Mouse (Mus musculus): Measurements from ENCODE around the gene Scyl1. TPM values are rescaled to one million over a fixed set of nuclear protein-coding genes. Genes with fewer than 3 reads are reported as not detected.

Gene Scyl1
- polyA plus RNA-seq, 1 experiment from 2014 or later: 83.6 TPM

DNA sequence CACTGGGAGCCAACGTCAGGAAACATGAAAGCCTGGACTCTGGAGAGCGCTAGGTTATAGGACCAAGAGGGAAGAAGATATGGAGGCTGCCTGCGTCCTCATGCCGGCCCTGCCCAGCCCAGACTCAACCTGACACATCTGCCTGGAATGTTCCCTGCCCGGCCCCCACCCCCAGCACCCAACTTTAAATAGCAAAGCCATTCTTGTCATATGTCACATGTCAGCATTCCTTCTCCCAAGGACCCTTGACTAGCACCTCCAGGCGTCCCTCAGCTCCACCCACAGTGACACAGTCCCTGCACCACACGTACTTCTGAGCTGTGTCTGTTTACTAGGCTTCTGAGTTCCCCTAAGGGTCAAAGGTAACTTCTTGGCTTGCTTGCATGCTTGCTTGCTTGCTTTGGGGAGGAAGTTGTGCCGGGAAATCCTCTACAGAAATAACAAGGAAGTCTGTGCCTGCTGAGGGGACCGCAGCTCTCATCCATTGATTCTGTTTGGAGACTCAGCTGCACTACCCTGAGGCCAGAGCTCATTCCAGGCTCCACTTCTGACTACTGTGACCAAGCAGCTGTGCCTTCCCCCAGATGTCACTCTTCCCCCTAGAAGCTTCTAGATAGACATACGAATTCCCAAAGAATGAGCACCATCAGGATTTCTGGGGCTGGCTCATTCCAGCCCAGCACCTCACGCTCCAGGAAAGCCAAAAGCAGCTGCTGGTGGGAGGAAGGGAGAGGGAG is 39.1 kb upstream of the Scyl1 start:
- Histone ChIP-seq H3K4me1 (peaks cover 74% of the 10 kb centered on the region), H3K9ac (peak overlapping the region; percentile 3; the same call in 1 of the 2 replicates), H3K4me3 (no peak overlapping the region), H3K36me3 (no peaks in the 10 kb centered on the region), H3K9me3 (no peaks in the 10 kb centered on the region), H3K27ac (peak overlapping the region; percentile 99), H3K4me2 (peak overlapping the region; percentile 36), H3K27me3 (no peaks in the 10 kb centered on the region)
- peak; percentile 65 for ATAC-seq (ENCODE audit: borderline replicate concordance, extremely low read depth, low FRiP score, low TSS enrichment)
- WGBS: 17% methylated on average over 11 of the region's 11 CpGs

DNA sequence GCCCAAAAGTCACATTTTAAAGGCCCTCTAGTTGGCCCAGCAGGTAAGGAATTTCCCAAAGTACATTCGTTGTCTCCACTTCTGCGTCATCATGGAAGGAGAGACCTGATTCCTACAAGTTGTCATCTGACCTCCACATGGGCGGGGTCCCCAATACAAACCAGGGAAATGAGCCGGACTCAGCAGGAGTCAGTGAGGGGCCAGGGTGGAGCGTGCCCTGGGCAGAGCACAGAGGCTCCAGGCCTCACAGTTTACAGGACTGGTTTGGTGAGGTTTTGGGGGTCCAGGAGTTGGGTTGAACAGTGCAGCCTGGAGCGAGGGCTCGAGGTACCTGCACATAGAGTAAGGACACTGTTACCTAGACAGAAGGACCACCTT is 38.5 kb upstream of the Scyl1 start:
- Histone ChIP-seq H3K9ac (peak overlapping the region; percentile 3; the same call in 1 of the 2 replicates), H3K4me2 (peak overlapping the region; percentile 36)

GRCm38 (mm10) chr19:5808955-5809711 is 37.9 kb upstream of the Scyl1 start:
- no peak overlapping the region for H3K4me2 ChIP-seq
- no peak overlapping the region for H3K4me3 ChIP-seq
- 52% methylated on average over 14 of the region's 14 CpGs for WGBS
- H3K27me3 ChIP-seq: no peaks in the 10 kb centered on the region
- no peak for ATAC-seq (ENCODE audit: borderline replicate concordance, extremely low read depth, low FRiP score, low TSS enrichment)
- peaks cover 85% of the 10 kb centered on the region for H3K4me1 ChIP-seq
- H3K27ac ChIP-seq: peak overlapping the region; percentile 99
- H3K9ac ChIP-seq: no peak overlapping the region
- no peaks in the 10 kb centered on the region for H3K9me3 ChIP-seq
- H3K36me3 ChIP-seq: no peaks in the 10 kb centered on the region

More for the DNA sequence above, 38.5 kb upstream of the Scyl1 start:
- Histone ChIP-seq H3K36me3 (no peaks in the 10 kb centered on the region), H3K9me3 (no peaks in the 10 kb centered on the region), H3K27me3 (no peaks in the 10 kb centered on the region), H3K4me1 (peaks cover 79% of the 10 kb centered on the region), H3K4me3 (no peak overlapping the region), H3K27ac (peak overlapping the region; percentile 99)
- ATAC-seq (ENCODE audit: borderline replicate concordance, extremely low read depth, low FRiP score, low TSS enrichment): no peak; the same call in 1 of the 2 replicates
- WGBS: 37% methylated on average over 7 of the region's 7 CpGs

GRCm38 (mm10) chr19:5807740-5808139 is 36.5 kb upstream of the Scyl1 start:
- Histone ChIP-seq H3K27ac (peak overlapping the region; percentile 99), H3K9ac (no peak overlapping the region), H3K4me3 (no peak overlapping the region), H3K36me3 (no peaks in the 10 kb centered on the region), H3K9me3 (no peaks in the 10 kb centered on the region), H3K4me1 (peaks cover 87% of the 10 kb centered on the region), H3K27me3 (no peaks in the 10 kb centered on the region), H3K4me2 (no peak overlapping the region)
- no peak for ATAC-seq (ENCODE audit: borderline replicate concordance, extremely low read depth, low FRiP score, low TSS enrichment)
- 58% methylated on average over 3 of the region's 3 CpGs for WGBS

- Histone ChIP-seq H3K9ac (0 out of 2 replicates have a peak overlapping the region, but pooled peaks have one; percentile 13), H3K4me2 (peak overlapping the region; percentile 24; the same call in 1 of the 2 replicates)
- 25% methylated on average over 6 of the region's 6 CpGs for WGBS
Observed at GRCm38 (mm10) chr19:5806809-5807205, 35.6 kb upstream of the Scyl1 start.

GRCm38 (mm10) chr19:5806051-5806808 is 35.0 kb upstream of the Scyl1 start:
- H3K36me3 ChIP-seq: no peaks in the 10 kb centered on the region
- H3K4me3 ChIP-seq: no peak overlapping the region
- no peaks in the 10 kb centered on the region for H3K27me3 ChIP-seq
- H3K27ac ChIP-seq: peak overlapping the region; percentile 99
- H3K4me1 ChIP-seq: peaks cover 71% of the 10 kb centered on the region
- no peaks in the 10 kb centered on the region for H3K9me3 ChIP-seq
- WGBS: 5% methylated on average over 8 of the region's 8 CpGs
- ATAC-seq (ENCODE audit: borderline replicate concordance, extremely low read depth, low FRiP score, low TSS enrichment): no peak
- peak overlapping the region; percentile 44 for H3K4me2 ChIP-seq
- H3K9ac ChIP-seq: 0 out of 2 replicates have a peak overlapping the region, but pooled peaks have one; percentile 18

More at GRCm38 (mm10) chr19:5806809-5807205, 35.6 kb upstream of the Scyl1 start:
- H3K36me3 ChIP-seq: no peaks in the 10 kb centered on the region
- H3K4me1 ChIP-seq: peaks cover 77% of the 10 kb centered on the region
- no peaks in the 10 kb centered on the region for H3K27me3 ChIP-seq
- H3K27ac ChIP-seq: peak overlapping the region; percentile 99
- no peak overlapping the region for H3K4me3 ChIP-seq
- no peak for ATAC-seq (ENCODE audit: borderline replicate concordance, extremely low read depth, low FRiP score, low TSS enrichment)
- no peaks in the 10 kb centered on the region for H3K9me3 ChIP-seq

- H3K4me1 ChIP-seq: peaks cover 53% of the 10 kb centered on the region
- ATAC-seq (ENCODE audit: borderline replicate concordance, extremely low read depth, low FRiP score, low TSS enrichment): no peak
- no peaks in the 10 kb centered on the region for H3K36me3 ChIP-seq
- H3K9me3 ChIP-seq: no peaks in the 10 kb centered on the region
- H3K27me3 ChIP-seq: no peaks in the 10 kb centered on the region
- H3K4me3 ChIP-seq: peak overlapping the region; percentile 18; the same call in 1 of the 2 replicates
- H3K9ac ChIP-seq: peak overlapping the region; percentile 49
- WGBS: 34% methylated on average over 8 of the region's 8 CpGs
- peak overlapping the region; percentile 99 for H3K27ac ChIP-seq
- H3K4me2 ChIP-seq: peak overlapping the region; percentile 85
Observed at GRCm38 (mm10) chr19:5804371-5804899, 33.2 kb upstream of the Scyl1 start.

GRCm38 (mm10) chr19:5803881-5804279 is 32.7 kb upstream of the Scyl1 start:
- no peaks in the 10 kb centered on the region for H3K27me3 ChIP-seq
- peak overlapping the region; percentile 85 for H3K4me2 ChIP-seq
- ATAC-seq (ENCODE audit: borderline replicate concordance, extremely low read depth, low FRiP score, low TSS enrichment): no peak
- peak overlapping the region; percentile 49 for H3K9ac ChIP-seq
- H3K9me3 ChIP-seq: no peaks in the 10 kb centered on the region
- H3K36me3 ChIP-seq: peaks cover 3% of the 10 kb centered on the region
- peaks cover 49% of the 10 kb centered on the region for H3K4me1 ChIP-seq
- peak overlapping the region; percentile 99 for H3K27ac ChIP-seq
- H3K4me3 ChIP-seq: peak overlapping the region; percentile 18
- under 1% methylated on average over 16 of the region's 16 CpGs for WGBS

DNA sequence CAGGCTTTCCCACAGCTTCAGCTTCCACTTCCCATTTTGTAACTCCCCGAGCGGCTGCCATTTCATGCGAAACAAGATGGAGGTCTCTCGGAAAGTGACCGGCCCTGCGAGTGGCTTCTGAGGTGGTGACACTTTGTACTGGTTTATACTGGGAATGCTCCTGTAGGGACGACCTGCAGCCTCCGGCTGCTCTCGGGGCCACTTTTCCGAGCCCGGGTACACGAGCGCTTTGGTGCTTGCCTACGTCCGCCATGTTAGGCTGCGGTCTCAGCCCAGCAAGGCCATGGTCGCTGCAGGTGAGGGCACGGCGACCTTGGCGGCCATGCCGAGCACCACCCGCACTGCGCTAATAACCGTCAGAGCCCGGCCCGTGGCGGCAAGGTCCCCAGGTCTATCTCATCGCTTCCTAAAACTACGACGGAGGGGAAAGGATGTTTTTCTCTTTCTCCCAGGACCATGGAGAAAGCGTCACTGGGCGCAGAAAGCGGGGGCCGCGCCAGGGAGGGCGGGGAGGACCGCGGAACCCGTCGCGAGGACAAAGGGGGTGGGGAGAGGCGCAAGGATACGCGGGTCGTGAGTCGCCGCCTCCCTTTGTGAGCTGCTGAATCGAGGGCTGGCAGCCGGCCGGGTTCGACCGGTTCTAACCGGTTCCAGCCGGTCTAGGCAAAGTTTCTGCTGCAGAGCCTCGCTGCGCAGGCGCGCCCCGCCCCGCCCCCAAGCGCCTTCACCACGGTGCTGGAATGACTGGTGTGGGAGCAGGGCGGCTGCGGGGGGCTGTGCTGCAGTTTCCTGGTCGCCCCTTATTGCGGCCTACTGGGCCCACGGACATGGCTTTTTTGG is 32.0 kb upstream of the Scyl1 start:
- under 1% methylated on average over 67 of the region's 67 CpGs for WGBS
- peak overlapping the region; percentile 85 for H3K4me2 ChIP-seq
- peak overlapping the region; percentile 99 for H3K27ac ChIP-seq
- H3K4me3 ChIP-seq: peak overlapping the region; percentile 86
- H3K9me3 ChIP-seq: no peaks in the 10 kb centered on the region
- peak; percentile 96 for ATAC-seq (ENCODE audit: borderline replicate concordance, extremely low read depth, low FRiP score, low TSS enrichment)
- no peaks in the 10 kb centered on the region for H3K27me3 ChIP-seq
- peaks cover 8% of the 10 kb centered on the region for H3K36me3 ChIP-seq
- peak overlapping the region; percentile 64 for H3K9ac ChIP-seq
- H3K4me1 ChIP-seq: peaks cover 43% of the 10 kb centered on the region

GRCm38 (mm10) chr19:5802787-5803040 is 31.5 kb upstream of the Scyl1 start:
- no peaks in the 10 kb centered on the region for H3K9me3 ChIP-seq
- peak overlapping the region; percentile 85 for H3K4me2 ChIP-seq
- peak overlapping the region; percentile 86 for H3K4me3 ChIP-seq
- H3K27me3 ChIP-seq: no peaks in the 10 kb centered on the region
- ATAC-seq (ENCODE audit: borderline replicate concordance, extremely low read depth, low FRiP score, low TSS enrichment): no peak
- peaks cover 13% of the 10 kb centered on the region for H3K36me3 ChIP-seq
- under 1% methylated on average over 4 of the region's 4 CpGs for WGBS
- H3K27ac ChIP-seq: peak overlapping the region; percentile 99
- H3K4me1 ChIP-seq: peaks cover 37% of the 10 kb centered on the region
- peak overlapping the region; percentile 64 for H3K9ac ChIP-seq
